Mouse (Mus musculus) erythroblast, embryonic 14.5 days (primary cell): ENCODE measurements around the gene Fam107b.

Experiments
- GATA1 ChIP-seq: IDR thresholded peaks from 2 replicates; pipeline ENCODE4 v1.6.1; 2012; ENCODE audit warnings: low read length, inconsistent platforms, mixed read lengths
- TAL1 ChIP-seq: IDR thresholded peaks from 3 replicates; pipeline ENCODE4 v1.6.1; 2012; ENCODE audit warnings: low read length, inconsistent platforms, mixed read lengths

DNA sequence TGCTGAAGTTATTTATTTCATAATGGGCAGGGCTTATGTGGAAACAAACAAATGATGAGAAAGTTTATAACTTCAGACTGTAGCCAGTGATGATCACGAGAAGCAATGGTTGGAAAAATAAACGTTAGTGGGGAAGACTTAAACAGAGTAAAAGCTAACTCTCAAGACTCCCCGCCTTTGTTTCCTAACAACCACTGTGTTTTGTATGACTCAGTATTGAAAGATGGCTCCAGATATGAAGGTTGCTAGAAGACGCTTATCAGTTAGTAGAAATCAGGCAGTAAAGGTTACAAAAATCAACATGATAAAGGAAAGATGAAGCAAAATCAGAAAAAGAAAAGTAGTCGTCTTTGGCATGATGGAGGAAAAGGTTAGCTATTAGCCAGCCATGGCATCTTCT lies 78.9 kb downstream of the Fam107b start:
- TF ChIP-seq GATA1: no peak
- no peak for TF ChIP-seq TAL1
